Mouse (Mus musculus) myocyte (in vitro differentiated cells): Measurements from ENCODE around the gene Plekha4. TPM values are rescaled to one million over a fixed set of nuclear protein-coding genes. Genes with fewer than 3 reads are reported as not detected.

Experiments
- H3K27me3 ChIP-seq: one replicate; pipeline ENCODE4 v1.6.1; 2011; ENCODE audit not compliant: control insufficient read depth, insufficient read depth, insufficient read length
- H3K36me3 ChIP-seq: one replicate; pipeline ENCODE4 v1.6.1; 2011; ENCODE audit not compliant: control insufficient read depth, insufficient read depth
- H3K4me2 ChIP-seq: one replicate; pipeline ENCODE4 v1.6.1; 2011; ENCODE audit warnings: low read depth, control low read depth
- H3K4me3 ChIP-seq: one replicate; pipeline ENCODE4 v1.5.1; 2011; ENCODE audit warnings: mild to moderate bottlenecking, control low read depth, moderate library complexity
- H3K79me2 ChIP-seq: one replicate; pipeline ENCODE4 v1.6.1; 2011; ENCODE audit not compliant: control insufficient read depth, insufficient read depth
- H3ac ChIP-seq: one replicate; pipeline ENCODE4 v1.6.1; 2011; ENCODE audit not compliant: control insufficient read depth, insufficient read length
- CEBPB ChIP-seq: IDR thresholded peaks from 2 replicates; pipeline ENCODE4 v1.6.1; 2011; ENCODE audit warnings: mild to moderate bottlenecking, moderate library complexity; ENCODE audit not compliant: poor library complexity, insufficient read depth, severe bottlenecking
- E2F4 ChIP-seq: IDR thresholded peaks from one replicate; pipeline ENCODE4 v1.6.1; 2011; ENCODE audit warnings: mild to moderate bottlenecking, control low read depth, moderate library complexity; ENCODE audit not compliant: insufficient read depth
- MAX ChIP-seq: IDR thresholded peaks from one replicate; pipeline ENCODE4 v1.6.1; 2011; ENCODE audit warnings: low read depth, mild to moderate bottlenecking, control low read depth
- MYOD1 ChIP-seq, 3 experiments: IDR thresholded peaks; one replicate each; pipeline ENCODE4 v1.6.1; 2011; ENCODE audit warnings: control low read depth in 2 of 3, low read depth in 2 of 3, mild to moderate bottlenecking in 2 of 3, moderate library complexity in 1 of 3; ENCODE audit not compliant: insufficient read length in 2 of 3, control insufficient read depth in 1 of 3
- MYOG ChIP-seq, 3 experiments: IDR thresholded peaks; one replicate each; pipeline ENCODE4 v1.6.1; 2011; ENCODE audit warnings: control low read depth in 2 of 3, low read depth in 2 of 3, mild to moderate bottlenecking in 2 of 3; ENCODE audit not compliant: insufficient read length in 2 of 3, control insufficient read depth in 1 of 3, insufficient read depth in 1 of 3
- POLR2A ChIP-seq: IDR thresholded peaks from one replicate; pipeline ENCODE4 v1.6.1; 2011; ENCODE audit warnings: low read depth, mild to moderate bottlenecking, control low read depth, moderate library complexity; ENCODE audit not compliant: insufficient read length
- POLR2AphosphoS2 ChIP-seq: IDR thresholded peaks from one replicate; pipeline ENCODE4 v1.6.1; 2011; ENCODE audit warnings: low read depth, control low read depth; ENCODE audit not compliant: insufficient read length
- REST ChIP-seq: IDR thresholded peaks from one replicate; pipeline ENCODE4 v1.6.1; 2011; ENCODE audit warnings: mild to moderate bottlenecking, control low read depth, moderate library complexity; ENCODE audit not compliant: insufficient read depth, insufficient read length
- SRF ChIP-seq: IDR thresholded peaks from one replicate; pipeline ENCODE4 v1.6.1; 2011; ENCODE audit warnings: low read depth; ENCODE audit not compliant: control insufficient read depth, insufficient read length
- TCF12 ChIP-seq: IDR thresholded peaks from one replicate; pipeline ENCODE4 v1.6.1; 2011; ENCODE audit warnings: mild to moderate bottlenecking, control low read depth; ENCODE audit not compliant: poor library complexity, insufficient read depth, severe bottlenecking
- TCF3 ChIP-seq: IDR thresholded peaks from one replicate; pipeline ENCODE4 v1.6.1; 2011; ENCODE audit warnings: low read depth, control low read depth; ENCODE audit not compliant: insufficient read length
- USF1 ChIP-seq: IDR thresholded peaks from one replicate; pipeline ENCODE4 v1.6.1; 2011; ENCODE audit warnings: low read depth, mild to moderate bottlenecking, control low read depth, moderate library complexity
- polyA plus RNA-seq: library from polyadenylated mRNA; unstranded; fragments of >200 nt; fragmentation: generic; extraction: Trizol; gene quantifications from one replicate; pipeline ENCODE4 v1.2.1, GENCODE M21; 2012; ENCODE audit warnings: missing spikeins

Plekha4 gene
- polyA plus RNA-seq, 1 experiment: 2.6 TPM

DNA sequence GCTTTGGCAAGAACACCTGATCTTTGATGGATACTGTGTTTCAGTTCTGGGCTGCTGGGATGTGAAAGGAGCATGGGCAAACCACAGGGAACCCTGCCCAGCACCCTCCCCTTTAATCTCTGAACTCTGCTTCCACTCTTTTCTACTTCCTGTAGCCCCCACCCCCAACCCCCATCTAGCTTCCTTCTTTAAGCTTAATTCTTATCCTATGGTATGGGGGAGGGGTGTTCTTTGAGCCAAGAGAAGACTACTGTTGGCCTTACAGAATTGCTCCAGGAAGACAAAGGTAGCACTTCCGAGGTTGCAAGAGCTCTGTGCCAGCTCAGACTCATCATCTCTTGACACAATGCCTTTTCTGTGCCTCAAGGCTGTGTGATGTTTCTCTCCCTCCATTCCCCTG is 45.8 kb downstream of the Plekha4 start:
- Histone ChIP-seq H3K4me3 (no peak overlapping the region), H3K36me3 (no peaks in the 10 kb centered on the region), H3K79me2 (peaks cover 5% of the 10 kb centered on the region)

DNA sequence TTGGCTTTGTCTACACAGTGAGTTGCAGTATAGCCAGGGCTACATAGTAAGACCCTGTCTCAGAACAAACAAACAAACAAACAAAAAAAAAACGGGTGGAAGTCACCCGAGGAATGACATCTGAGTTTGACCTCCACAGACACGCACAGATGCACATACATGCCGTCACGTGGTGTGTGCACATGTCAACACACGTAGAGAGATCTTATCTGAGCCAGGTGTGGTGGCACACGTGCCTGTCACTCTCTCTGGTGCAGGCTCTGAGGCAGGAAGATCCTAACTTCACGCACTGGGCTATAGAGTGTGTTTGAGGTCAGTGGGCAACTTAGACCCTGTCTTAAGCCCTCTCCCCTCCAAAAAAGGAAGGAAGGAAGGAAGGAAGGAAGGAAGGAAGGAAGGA is 47.8 kb downstream of the Plekha4 start:
- H3K79me2 ChIP-seq: peaks cover 5% of the 10 kb centered on the region
- H3K27me3 ChIP-seq: no peaks in the 10 kb centered on the region
- H3K36me3 ChIP-seq: no peaks in the 10 kb centered on the region
- no peak for TF ChIP-seq MYOD1 (IDR thresholded peaks at IDR 0.05; ENCODE audit: control insufficient read depth in 1 of 3, insufficient read length in 2 of 3, low read depth in 2 of 3)
- TF ChIP-seq POLR2AphosphoS2: no peak
- no peak for TF ChIP-seq MAX
- TF ChIP-seq TCF12: no peak
- TF ChIP-seq TCF3: no peak
- TF ChIP-seq SRF: no peak
- TF ChIP-seq E2F4: no peak
- TF ChIP-seq CEBPB: no peak
- no peak overlapping the region for H3K4me2 ChIP-seq
- no peak overlapping the region for H3K4me3 ChIP-seq
- H3ac ChIP-seq: no peak overlapping the region

More for the DNA sequence above, 45.8 kb downstream of the Plekha4 start:
- Histone ChIP-seq H3ac (no peak overlapping the region), H3K4me2 (peak overlapping the region; percentile 8), H3K27me3 (no peaks in the 10 kb centered on the region)
- TF ChIP-seq REST (no peak), MYOG (IDR thresholded peaks at IDR 0.05; ENCODE audit: control insufficient read depth in 1 of 3, insufficient read depth in 1 of 3, insufficient read length in 2 of 3, low read depth in 2 of 3) (no peak), MAX (no peak), POLR2A (no peak), SRF (no peak), TCF3 (no peak), MYOD1 (IDR thresholded peaks at IDR 0.05; ENCODE audit: control insufficient read depth in 1 of 3, insufficient read length in 2 of 3, low read depth in 2 of 3) (no peak), E2F4 (no peak), CEBPB (no peak), USF1 (no peak), POLR2AphosphoS2 (no peak), TCF12 (no peak)

DNA sequence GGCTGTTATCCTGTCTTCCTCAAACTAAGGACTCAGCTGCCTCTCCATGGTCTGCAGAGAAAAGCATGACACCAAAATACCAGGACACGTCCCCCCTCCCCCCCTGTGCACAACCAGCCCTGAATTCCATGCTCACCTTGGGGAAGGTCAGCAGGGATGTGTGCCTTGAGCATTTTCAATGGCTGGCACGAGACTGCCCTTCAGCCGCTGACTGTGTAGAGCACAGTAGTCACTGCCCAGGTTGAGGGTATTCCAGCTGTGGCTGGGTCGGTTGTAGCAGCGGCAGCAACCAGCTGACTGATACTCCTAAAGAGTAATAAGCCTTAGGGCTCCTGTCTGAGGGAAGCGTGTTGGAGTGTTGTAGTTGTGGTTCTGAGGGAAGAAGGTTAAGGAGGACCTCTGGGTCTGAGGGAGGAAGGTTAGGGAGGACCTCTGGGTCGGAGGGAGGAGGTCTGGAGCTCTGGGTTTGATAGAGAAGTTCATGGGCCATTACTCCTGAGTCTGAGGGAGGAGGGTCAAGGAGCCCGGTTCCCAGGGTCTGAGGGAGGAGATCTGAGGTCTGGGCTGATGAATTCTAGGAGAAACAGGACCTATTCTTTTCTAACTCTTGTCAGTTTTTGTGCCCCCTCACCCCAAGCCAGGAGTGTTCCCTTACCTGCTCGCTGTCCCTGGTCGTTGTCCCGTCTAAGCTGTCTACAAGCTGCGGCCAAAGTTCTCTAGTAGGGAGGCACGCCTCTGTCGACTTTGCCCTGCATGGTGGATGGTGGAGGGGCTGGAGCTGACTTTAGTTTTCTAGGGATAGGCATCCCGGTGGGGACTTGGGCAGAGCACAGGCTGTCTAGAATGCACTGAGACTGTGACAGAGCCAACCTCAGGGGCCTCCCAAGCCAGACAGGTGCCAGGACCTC is 48.6 kb downstream of the Plekha4 start:
- H3K4me3 ChIP-seq: no peak overlapping the region
- TF ChIP-seq USF1 (no peak), SRF (no peak), MYOG (IDR thresholded peaks at IDR 0.05; ENCODE audit: control insufficient read depth in 1 of 3, insufficient read depth in 1 of 3, insufficient read length in 2 of 3, low read depth in 2 of 3) (no peak), E2F4 (no peak), MYOD1 (IDR thresholded peaks at IDR 0.05; ENCODE audit: control insufficient read depth in 1 of 3, insufficient read length in 2 of 3, low read depth in 2 of 3) (no peak), POLR2A (no peak), POLR2AphosphoS2 (no peak), TCF12 (no peak), TCF3 (no peak), REST (no peak), CEBPB (no peak), MAX (no peak)
- H3K79me2 ChIP-seq: peaks cover 5% of the 10 kb centered on the region
- no peak overlapping the region for H3ac ChIP-seq
- H3K27me3 ChIP-seq: no peaks in the 10 kb centered on the region
- H3K36me3 ChIP-seq: no peaks in the 10 kb centered on the region
- H3K4me2 ChIP-seq: no peak overlapping the region

DNA sequence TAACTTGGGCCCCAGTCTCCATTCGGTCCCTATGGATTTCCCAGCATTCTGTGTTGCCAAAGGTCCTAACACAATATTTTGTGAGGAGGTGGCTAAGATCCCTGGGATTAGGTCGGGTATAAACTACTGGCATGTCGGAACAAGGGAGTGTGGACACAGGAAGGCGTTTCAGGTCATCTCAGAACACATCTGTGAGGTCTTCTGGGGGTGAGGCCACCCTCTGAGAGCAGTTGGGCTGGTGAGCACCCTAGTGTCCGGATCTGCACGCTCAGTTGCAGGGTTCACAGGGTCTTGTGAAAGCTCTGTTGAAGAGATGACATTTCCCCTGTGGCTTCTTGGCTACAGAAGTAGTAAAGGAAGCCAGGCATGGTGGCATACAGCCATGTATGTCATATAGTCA is 59.8 kb downstream of the Plekha4 start:
- Histone ChIP-seq H3ac (no peak overlapping the region), H3K4me2 (no peak overlapping the region), H3K79me2 (no peaks in the 10 kb centered on the region), H3K4me3 (no peak overlapping the region), H3K27me3 (no peaks in the 10 kb centered on the region), H3K36me3 (no peaks in the 10 kb centered on the region)
- TF ChIP-seq MYOG (IDR thresholded peaks at IDR 0.05; ENCODE audit: control insufficient read depth in 1 of 3, insufficient read depth in 1 of 3, insufficient read length in 2 of 3, low read depth in 2 of 3) (no peak), TCF12 (no peak), POLR2A (no peak), E2F4 (no peak), REST (no peak), SRF (no peak), CEBPB (no peak), USF1 (no peak), MAX (no peak), MYOD1 (IDR thresholded peaks at IDR 0.05; ENCODE audit: control insufficient read depth in 1 of 3, insufficient read length in 2 of 3, low read depth in 2 of 3) (no peak), POLR2AphosphoS2 (no peak)
